Mouse (Mus musculus) c-Kit-positive CD71-negative TER-119-negative erythroid progenitor cells, embryonic 14.5 days (primary cell): Measurements from ENCODE around the gene Suv39h1.
"Not testable (repeated sequence)": the region's sequence is repeated elsewhere in the genome, so short reads cannot be mapped to it uniquely, and the experiment has no call there.

Experiments
- DNase-seq: peaks from one replicate; pipeline ENCODE4 v3.0.0-alpha.2; 2013; ENCODE audit warnings: low read depth

Gene Suv39h1

GRCm38 (mm10) chrX:8074430-8075014, at the start of gene Suv39h1:
Gene Suv39h1 (minus strand): TSS chrX:8074760.
- peak; percentile 85 for DNase-seq

GRCm38 (mm10) chrX:8123821-8124470, 49.4 kb upstream of the Suv39h1 start:
- DNase-seq = no peak

DNA sequence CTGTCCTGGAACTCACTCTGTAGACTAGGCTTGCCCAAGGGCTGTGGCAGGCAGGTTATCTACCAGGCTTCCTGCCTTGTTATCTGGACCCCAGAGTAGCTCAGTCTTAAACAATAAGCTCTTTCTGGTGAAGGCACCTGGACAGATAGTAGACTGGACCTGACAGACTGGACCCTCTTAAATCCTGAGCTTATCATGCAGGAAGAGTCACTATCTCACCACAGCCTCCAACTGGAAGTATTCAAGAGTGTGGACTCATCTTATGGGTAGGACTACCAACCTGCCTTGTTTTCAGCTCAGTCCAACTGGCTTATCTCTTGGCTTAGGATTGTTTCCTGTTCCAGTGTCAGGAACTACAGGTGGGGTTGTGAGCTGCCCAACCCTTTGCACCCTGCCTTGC, 42.7 kb upstream of the Suv39h1 start:
- no peak for DNase-seq

DNA sequence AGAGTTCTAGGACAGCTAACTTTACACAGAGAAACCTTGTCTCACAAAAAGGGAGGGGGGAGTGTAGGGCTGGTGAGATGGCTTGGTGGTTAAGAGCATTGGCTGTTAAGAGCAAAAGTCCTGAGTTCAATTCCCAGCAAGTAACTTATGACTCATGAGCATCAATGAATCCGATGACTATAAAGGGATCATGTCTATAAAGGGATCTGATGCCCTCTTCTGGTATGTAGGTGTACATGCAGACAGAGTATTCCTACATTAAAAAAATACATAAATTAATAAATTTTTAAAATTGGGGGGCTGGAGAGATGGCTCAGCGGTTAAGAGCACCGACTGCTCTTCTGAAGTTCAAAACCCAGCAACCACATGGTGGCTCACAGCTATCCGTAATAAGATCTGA, 40.7 kb upstream of the Suv39h1 start:
- DNase-seq = no peak

DNA sequence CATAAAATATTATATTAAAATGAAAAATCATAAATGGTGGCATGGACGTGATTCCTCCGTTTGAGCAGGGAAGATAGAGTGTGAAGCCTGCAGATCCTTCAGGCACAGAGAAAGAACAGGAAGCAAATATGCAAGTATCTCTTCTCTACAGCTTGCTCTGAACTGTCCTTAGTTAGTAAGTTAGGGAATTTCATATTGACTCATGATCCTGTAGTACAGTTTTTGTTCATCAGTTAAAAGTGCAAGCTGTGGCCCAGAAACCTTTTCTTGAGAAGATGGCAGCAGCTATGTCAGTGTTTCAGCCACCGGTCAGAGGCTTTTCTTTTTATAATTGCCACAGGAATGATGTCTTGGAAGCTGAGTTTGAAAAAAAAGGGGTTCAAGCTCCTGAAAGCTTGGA, 30.5 kb upstream of the Suv39h1 start:
- no peak for DNase-seq

DNA sequence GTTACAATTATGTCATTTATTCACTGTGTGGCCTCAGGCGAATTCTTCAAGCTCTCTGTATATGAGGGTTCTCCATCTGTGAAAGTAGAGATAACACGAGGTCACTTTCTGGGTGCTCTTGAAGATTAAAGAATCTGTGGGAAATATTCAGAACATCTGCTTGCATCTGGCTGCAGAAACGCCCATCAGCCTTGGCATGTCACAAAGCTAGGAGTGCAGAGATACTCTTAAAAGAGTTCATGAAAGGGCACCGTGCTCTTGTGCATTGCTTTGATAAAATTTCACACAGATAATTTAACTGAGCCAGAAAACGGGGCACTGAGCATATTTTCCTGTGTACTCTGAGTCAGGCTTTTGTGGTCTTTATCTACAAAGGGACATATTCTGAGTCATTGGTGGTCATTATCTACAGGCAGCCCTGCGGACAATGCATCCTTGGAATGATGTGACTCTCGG, 27.7 kb upstream of the Suv39h1 start:
- DNase-seq = no peak

GRCm38 (mm10) chrX:8101017-8101416, 26.5 kb upstream of the Suv39h1 start:
- DNase-seq = no peak

DNA sequence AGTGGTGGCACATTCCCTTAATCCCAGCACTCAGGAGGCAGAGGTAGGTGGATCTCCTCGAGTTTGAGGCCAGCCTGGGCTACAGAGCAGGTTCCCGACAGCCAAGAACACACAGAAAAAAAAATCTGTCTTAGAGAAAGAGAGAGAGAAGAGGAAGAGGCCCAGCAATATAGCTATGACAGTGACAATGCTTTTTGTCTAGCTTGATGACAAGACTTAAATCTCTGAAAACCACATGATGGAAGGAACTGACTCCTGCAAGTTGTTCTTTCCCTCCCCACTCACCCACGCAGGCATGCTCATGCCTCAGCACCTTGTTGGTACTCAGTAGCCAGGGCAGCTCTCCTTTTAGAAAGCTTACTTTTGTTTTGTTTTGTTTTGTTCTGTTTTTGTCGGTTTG, 24.9 kb upstream of the Suv39h1 start:
- DNase-seq = no peak

DNA sequence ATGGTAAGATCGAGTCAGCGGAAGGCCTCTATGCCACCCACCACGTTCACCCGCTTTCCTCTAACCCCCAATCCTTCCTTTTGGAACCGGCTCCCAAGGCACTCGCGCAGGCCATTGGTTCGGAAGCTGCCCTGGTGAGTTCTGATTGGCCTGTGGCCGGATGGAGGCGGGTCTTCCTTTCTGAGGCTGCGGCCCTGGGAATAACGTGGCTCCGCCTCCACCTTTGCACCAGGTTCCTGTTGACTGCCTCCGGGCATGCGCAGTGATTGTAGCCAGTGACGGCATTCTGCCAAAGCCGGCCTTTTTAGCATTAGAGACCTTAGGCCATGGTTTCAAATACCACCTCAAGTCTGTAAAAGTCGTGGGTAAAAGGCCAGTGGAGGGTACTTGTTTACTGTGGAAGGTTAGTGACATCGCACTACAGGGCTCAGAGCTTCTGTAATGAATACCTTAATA, 22.3 kb upstream of the Suv39h1 start:
- DNase-seq = peak; percentile 84

DNA sequence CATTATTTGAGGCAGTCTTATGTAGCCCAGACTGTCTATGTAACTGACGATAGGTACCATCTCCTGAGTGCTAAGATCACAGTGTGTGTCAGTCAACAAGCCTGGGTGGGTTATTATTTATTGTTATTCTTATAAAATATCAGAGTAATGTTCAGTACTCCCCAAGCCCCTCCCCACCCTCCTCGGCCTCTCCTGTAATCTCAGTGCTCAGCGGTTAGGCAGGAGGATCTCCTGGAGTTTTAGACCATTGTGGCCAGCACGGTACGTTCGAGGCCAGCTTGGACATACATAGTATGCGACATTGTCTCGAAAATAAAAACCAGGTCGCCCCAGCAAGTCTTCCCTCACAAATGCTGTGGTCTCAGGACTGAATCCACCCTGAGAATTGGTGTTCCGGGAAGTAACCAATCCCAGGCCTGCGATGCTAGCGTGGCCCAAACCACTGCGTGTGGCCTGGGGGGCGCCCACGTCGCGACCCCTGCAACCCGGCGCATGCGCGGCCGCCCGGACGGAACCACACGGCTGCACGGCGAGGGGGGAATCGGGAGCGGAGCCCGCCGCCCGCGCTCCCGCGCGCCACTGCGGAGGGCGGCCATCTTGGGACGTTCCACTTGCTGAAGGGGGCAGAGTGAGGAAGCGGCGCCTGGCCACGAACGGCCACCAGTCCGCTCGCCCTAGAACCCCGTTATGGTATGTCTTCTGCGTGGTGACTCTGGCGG, 21.7 kb upstream of the Suv39h1 start:
- not testable (repeated sequence) for DNase-seq

DNA sequence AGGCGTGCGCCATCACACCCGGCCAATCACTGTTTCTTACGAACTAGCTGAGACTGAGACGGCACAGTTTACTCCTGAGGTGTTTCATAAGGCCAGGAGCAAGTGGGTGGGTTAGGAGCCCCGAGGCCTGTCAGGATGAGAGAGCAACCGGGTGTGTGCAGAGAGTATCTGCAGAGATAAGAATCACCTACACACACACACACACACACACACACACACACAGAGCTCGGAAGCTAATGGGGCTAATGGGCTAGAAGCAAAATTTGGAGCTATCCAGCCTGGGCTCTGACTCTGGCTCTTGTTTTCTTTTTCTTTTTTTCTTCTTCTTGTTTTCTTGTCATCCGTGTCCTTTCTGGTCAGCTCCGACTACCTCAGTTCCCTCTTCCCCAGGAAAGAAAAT, 21.0 kb upstream of the Suv39h1 start:
- no peak for DNase-seq

GRCm38 (mm10) chrX:8090954-8091347, 16.4 kb upstream of the Suv39h1 start:
- DNase-seq = not testable (repeated sequence)

DNA sequence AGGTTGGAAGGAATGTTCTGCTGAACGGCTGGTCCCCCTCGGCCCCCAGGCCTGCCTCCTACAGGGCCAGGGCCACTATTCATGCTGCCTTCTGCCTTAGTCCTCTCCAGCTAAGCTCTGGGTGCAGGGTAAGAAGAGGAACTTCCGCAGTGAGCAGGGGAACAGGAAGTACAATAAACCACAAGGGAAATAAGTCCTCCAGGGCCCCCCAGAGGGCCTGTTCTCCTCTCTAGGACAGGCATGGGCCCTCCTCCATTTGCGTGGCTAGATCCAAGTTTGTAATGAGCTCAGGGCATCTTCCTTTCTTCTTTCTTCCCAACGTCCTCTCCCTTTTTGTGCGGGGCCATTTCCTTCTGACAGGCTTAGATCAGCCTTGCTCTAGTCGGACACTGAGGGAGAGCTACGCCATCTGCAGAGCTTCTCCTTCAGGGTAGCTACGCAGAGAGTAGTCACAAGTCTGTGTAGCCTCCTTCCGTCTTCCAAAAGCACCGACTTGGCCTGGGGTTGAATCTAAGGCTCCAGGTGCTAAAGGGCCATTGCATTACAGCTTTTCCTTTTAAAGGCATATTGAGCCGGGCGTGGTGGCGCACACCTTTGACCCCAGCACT, 15.9 kb upstream of the Suv39h1 start, which contains the start of gene Was:
Gene Was, minus strand, starts transcription at position 153 of the 608 bp plus-strand sequence.
- DNase-seq = peak; percentile 41

- no peak for DNase-seq
These were observed 15.2 kb upstream of the Suv39h1 start for GRCm38 (mm10) chrX:8089746-8090145.

- no peak for DNase-seq
These were observed 11.1 kb upstream of the Suv39h1 start for GRCm38 (mm10) chrX:8085611-8086010.

DNA sequence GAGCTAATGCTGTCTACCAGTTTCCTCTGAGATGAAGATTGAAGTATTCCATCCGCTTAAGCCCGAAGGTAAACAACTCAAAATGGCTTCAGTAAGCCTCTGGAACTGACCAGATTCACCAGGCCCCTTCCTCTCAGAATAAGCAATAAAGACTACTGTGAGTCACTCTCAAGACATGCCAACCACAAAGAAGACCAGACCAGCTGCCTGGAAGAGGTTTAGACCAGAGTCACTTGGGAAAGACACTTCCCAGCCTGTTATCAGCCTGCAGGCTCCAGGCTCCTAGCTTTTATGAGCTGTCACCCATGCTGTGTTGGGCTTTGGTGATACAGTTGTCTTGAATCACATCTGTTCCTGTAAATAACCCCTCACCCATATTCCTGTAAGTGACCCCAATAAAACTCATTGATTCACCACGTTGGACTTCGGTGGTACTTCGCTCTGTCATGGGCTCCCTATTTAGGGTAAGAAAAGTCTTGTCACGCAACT, 10.3 kb upstream of the Suv39h1 start:
- DNase-seq = no peak

GRCm38 (mm10) chrX:8075104-8075503, 544 bp upstream of the Suv39h1 start:
- no peak for DNase-seq

DNA sequence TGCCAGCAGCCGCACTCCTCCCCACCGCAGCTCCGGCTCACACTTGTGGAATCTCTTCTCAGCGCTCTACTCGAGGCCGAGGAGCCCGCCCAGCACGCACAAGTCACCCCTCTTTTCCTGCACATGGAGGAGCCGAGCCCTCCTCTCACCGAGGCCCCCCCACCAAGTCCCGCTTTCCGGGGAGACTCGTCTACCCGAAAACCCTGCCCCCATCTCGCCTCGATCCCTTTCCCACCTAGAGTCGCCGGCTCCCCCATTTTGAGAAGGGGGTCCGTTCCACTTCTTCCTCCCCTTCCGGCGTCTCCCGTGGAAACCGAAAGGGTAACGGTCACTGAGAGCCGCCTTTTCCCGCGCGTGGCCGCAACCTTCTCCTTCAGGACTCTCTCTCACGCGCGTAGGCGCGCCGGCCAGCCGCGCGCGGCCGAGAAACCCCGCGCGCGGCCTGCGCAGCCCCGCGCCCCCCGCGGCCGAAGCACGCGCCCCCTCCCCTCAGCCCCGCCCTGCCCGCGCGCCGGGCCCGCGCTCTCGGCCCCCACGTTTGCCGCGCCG, 605 bp downstream of the Suv39h1 start:
- DNase-seq = no peak

- DNase-seq = no peak
These were observed 5.4 kb downstream of the Suv39h1 start for GRCm38 (mm10) chrX:8069166-8069565.

GRCm38 (mm10) chrX:8051044-8051781, 23.3 kb downstream of the Suv39h1 start:
- DNase-seq = not testable (repeated sequence)

DNA sequence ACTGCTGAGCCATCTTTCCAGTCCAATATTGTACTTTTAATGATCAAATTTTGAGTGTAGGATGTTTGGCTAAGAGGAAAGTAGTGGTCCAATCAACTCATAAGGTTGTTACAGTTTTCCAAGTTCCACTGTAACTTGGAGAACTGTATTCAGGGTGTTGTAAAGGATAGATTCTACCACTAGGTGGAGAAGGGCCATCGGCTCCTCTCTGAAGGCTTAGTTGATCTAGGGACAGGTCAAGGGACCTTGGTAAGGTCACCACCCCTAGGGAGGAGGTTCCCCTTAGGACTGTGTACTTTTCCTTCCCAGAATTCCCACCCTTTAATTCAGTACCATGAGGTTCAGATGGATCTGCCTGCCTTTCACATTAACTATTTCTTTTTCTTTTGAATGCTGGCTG, 41.6 kb downstream of the Suv39h1 start:
- no peak for DNase-seq
